Mouse (Mus musculus) embryonic facial prominence, embryonic 11.5 days (tissue): ENCODE measurements at regions not wholly inside any gene's neighbourhood (a gene's known extent, or its start where the extent isn't known, plus 50 kb on each side); places are given as distances from the start of the nearest gene placed in this dataset.
A peak's percentile ranks its signal among the peaks of the same experiment; 100 is the strongest.

ENCODE experiments used
- ATAC-seq: fragments of 200-750 bp; cut with Nextera tagmentation; replicated peaks from 2 replicates; pipeline ENCODE4 v1.8.0; 2017; ENCODE audit warnings: low read depth; ENCODE audit not compliant: insufficient number of reproducible peaks, low FRiP score, low TSS enrichment
- DNase-seq: peaks from one replicate; pipeline ENCODE4 v3.0.0-alpha.2; 2015; ENCODE audit warnings: low spot score
- H3K27ac ChIP-seq: fragments of 300-500 bp; sonication (generic); replicated peaks from 2 replicates; pipeline ENCODE4 v1.5.1; 2014; ENCODE audit warnings: mild to moderate bottlenecking, low read depth, low read length, control low read depth
- H3K27me3 ChIP-seq: fragments of 300-500 bp; sonication (generic); 2 replicates; pipeline ENCODE4 v1.6.1; 2014; ENCODE audit warnings: mild to moderate bottlenecking, low read length, moderate library complexity, mixed read lengths; ENCODE audit not compliant: control insufficient read depth, insufficient read depth
- H3K36me3 ChIP-seq: fragments of 300-500 bp; sonication (generic); replicated peaks from 2 replicates; pipeline ENCODE4 v1.6.1; 2014; ENCODE audit warnings: low read depth, mild to moderate bottlenecking, low read length, moderate library complexity, mixed read lengths; ENCODE audit not compliant: control insufficient read depth, insufficient read depth
- H3K4me1 ChIP-seq: fragments of 300-500 bp; sonication (generic); 2 replicates; pipeline ENCODE4 v1.6.1; 2014; ENCODE audit warnings: low read length, mixed read lengths; ENCODE audit not compliant: control insufficient read depth, insufficient read depth
- H3K4me2 ChIP-seq: fragments of 300-500 bp; sonication (generic); 2 replicates; pipeline ENCODE4 v1.6.1; 2014; ENCODE audit warnings: low read depth, mild to moderate bottlenecking, control low read depth, low read length, moderate library complexity
- H3K4me3 ChIP-seq: fragments of 300-500 bp; sonication (generic); 2 replicates; pipeline ENCODE4 v1.5.1; 2014; ENCODE audit warnings: low read depth, low read length, control low read depth
- H3K9ac ChIP-seq: fragments of 300-500 bp; sonication (generic); replicated peaks from 2 replicates; pipeline ENCODE4 v1.6.1; 2014; ENCODE audit warnings: mild to moderate bottlenecking, control low read depth, low read length
- H3K9me3 ChIP-seq: fragments of 300-500 bp; sonication (generic); replicated peaks from 2 replicates; pipeline ENCODE4 v1.6.1; 2016; ENCODE audit warnings: mild to moderate bottlenecking, low read length, inconsistent platforms, mixed read lengths; ENCODE audit not compliant: control insufficient read depth
- WGBS: fragments of 180-500 bp; shearing (Covaris S2); extraction: QIAGEN DNeasy Blood & Tissue Kit; methylation state at CpG from one replicate; pipeline ENCODE4 v1.1.7; 2014; 5-methylcytosine and 5-hydroxymethylcytosine counted together

DNA sequence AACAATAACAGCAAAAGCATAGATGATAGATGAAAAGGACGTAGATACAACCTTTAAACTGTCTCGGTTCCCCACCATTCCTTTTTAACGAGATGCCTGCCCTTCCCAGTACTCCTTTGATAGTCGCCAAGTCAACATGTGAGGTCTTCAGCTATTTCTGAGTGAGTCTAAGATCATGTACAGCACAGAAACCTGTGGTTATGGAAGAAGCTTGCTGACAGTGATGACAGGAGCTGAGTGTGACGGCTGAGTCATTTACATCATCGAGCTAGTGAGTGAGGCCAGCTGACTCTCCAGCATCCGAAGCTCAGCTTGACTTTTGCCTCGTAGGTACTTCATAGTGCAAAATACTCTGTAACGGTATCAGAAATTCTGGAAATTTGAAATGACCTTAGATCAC is 160.1 kb upstream of the Mast4 start:
- DNase-seq, result no peak
- no peaks in the 10 kb centered on the region for H3K27me3 ChIP-seq
- no peaks in the 10 kb centered on the region for H3K9me3 ChIP-seq
- no peaks in the 10 kb centered on the region for H3K36me3 ChIP-seq
- no peak overlapping the region for H3K4me2 ChIP-seq
- H3K9ac ChIP-seq, result no peak overlapping the region
- no peaks in the 10 kb centered on the region for H3K4me1 ChIP-seq
- no peak for ATAC-seq
- 82% methylated on average over 9 of the region's 9 CpGs for WGBS
- H3K27ac ChIP-seq, result no peak overlapping the region
- no peak overlapping the region for H3K4me3 ChIP-seq

DNA sequence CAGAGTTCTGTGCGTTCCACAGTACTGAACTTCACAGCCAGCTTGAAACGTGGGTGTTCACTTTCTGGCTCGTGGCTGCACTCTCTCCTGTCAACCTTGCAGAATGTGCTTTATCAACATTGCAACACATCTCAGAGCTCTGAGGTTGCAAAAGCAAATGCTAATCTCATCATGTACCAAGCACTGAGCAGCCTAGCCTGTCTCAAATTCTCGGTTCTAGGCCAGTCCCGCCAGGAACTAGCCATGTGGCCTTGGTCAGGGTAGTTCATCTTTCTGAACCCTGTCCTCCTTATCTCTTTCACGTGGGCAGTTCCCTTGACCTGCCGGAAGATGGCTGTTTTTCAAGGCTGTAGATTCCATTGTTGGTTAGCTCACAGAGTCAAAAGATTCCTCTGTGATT is 159.3 kb upstream of the Mast4 start:
- ATAC-seq (no peak), DNase-seq (no peak)
- 88% methylated on average over 7 of the region's 7 CpGs for WGBS
- Histone ChIP-seq H3K4me1 (no peaks in the 10 kb centered on the region), H3K4me3 (no peak overlapping the region), H3K9me3 (no peaks in the 10 kb centered on the region), H3K9ac (no peak overlapping the region), H3K27me3 (no peaks in the 10 kb centered on the region), H3K4me2 (no peak overlapping the region), H3K27ac (no peak overlapping the region), H3K36me3 (no peaks in the 10 kb centered on the region)

DNA sequence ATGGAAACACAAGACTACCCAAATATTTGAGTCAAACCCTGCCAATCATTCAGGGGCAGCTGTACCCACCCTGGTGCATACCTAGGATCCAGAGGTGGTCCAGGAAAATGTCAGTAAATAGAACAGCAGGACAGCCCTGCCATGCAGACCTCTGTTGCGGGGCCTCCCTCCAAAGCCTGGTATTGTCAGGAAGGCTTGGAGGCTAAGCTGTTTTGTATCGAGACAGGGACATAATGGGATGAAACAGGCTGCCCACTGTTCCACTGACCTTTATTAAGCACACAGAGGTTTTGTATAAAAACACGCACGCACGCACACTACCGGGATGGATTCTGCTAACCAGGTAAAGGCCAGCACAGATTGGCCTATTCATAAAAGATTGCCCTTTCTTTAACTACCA is 155.8 kb upstream of the Mast4 start:
- no peak overlapping the region for H3K4me3 ChIP-seq
- H3K27ac ChIP-seq, result no peak overlapping the region
- H3K4me1 ChIP-seq, result no peaks in the 10 kb centered on the region
- 69% methylated on average over 6 of the region's 6 CpGs for WGBS
- no peak overlapping the region for H3K4me2 ChIP-seq
- H3K9ac ChIP-seq, result no peak overlapping the region
- no peaks in the 10 kb centered on the region for H3K36me3 ChIP-seq
- H3K9me3 ChIP-seq, result no peaks in the 10 kb centered on the region
- no peak for ATAC-seq
- DNase-seq, result no peak
- H3K27me3 ChIP-seq, result no peaks in the 10 kb centered on the region

- no peaks in the 10 kb centered on the region for H3K27me3 ChIP-seq
- WGBS, result 55% methylated on average over 5 of the region's 5 CpGs
These were observed 149.8 kb upstream of the Mast4 start for GRCm38 (mm10) chr13:103484092-103484491.

GRCm38 (mm10) chr13:103483392-103483791 is 149.1 kb upstream of the Mast4 start:
- Histone ChIP-seq H3K27ac (no peak overlapping the region), H3K27me3 (no peaks in the 10 kb centered on the region), H3K9ac (no peak overlapping the region), H3K9me3 (no peaks in the 10 kb centered on the region), H3K4me3 (no peak overlapping the region), H3K36me3 (no peaks in the 10 kb centered on the region), H3K4me1 (no peaks in the 10 kb centered on the region), H3K4me2 (no peak overlapping the region)
- DNase-seq (no peak), ATAC-seq (no peak)
- WGBS, result 79% methylated on average over 7 of the region's 7 CpGs

More at GRCm38 (mm10) chr13:103484092-103484491, 149.8 kb upstream of the Mast4 start:
- H3K9me3 ChIP-seq, result no peaks in the 10 kb centered on the region
- DNase-seq (no peak), ATAC-seq (no peak)
- no peaks in the 10 kb centered on the region for H3K36me3 ChIP-seq
- no peak overlapping the region for H3K9ac ChIP-seq
- H3K4me3 ChIP-seq, result no peak overlapping the region
- H3K4me1 ChIP-seq, result no peaks in the 10 kb centered on the region
- no peak overlapping the region for H3K4me2 ChIP-seq
- H3K27ac ChIP-seq, result no peak overlapping the region

DNA sequence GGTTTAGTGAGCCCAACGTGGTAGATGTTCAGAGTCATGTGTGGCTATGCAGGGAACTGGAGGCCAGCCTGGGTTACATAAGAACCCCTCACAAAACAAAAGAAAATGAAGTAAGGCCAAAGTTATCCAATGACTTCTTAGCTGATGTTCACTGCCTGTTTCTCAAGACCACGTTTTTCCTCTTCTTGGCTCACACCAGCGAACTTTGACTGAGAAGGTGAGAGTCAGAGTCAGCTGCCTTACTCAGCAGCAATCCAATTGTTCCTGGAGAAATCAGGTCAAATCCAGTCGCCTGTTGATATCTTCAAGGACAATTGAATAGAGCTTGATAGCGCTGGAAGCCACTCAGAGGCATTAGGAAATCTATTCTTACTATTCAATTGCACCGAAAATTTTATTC is 142.0 kb upstream of the Mast4 start:
- no peaks in the 10 kb centered on the region for H3K9me3 ChIP-seq
- no peaks in the 10 kb centered on the region for H3K27me3 ChIP-seq
- no peak overlapping the region for H3K9ac ChIP-seq
- DNase-seq (no peak), ATAC-seq (no peak)
- H3K27ac ChIP-seq, result no peak overlapping the region
- H3K4me2 ChIP-seq, result no peak overlapping the region
- no peaks in the 10 kb centered on the region for H3K36me3 ChIP-seq
- H3K4me1 ChIP-seq, result no peaks in the 10 kb centered on the region
- 86% methylated on average over 6 of the region's 6 CpGs for WGBS
- no peak overlapping the region for H3K4me3 ChIP-seq

DNA sequence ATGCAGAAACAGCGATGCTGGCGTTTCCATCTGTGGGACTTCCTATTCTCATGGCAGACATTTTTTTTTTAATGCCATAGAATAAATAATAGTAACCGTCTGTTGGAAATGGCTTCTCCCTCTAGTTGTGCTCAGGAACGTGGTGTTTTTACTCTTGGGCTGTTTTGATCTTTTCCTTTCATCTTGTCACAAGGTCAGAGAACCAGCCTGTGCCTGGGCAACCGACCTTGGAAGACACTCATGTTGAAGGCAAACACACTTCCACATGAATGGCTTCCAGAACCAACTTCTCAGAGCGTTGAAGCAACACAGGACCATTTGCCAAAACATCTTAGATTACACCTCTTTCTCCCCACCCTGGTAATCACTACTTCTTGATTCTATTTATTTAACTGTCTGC is 137.9 kb upstream of the Mast4 start:
- Histone ChIP-seq H3K4me2 (no peak overlapping the region), H3K9me3 (no peaks in the 10 kb centered on the region), H3K27me3 (no peaks in the 10 kb centered on the region), H3K4me3 (no peak overlapping the region), H3K36me3 (no peaks in the 10 kb centered on the region), H3K4me1 (no peaks in the 10 kb centered on the region), H3K27ac (no peak overlapping the region), H3K9ac (no peak overlapping the region)
- 59% methylated on average over 6 of the region's 6 CpGs for WGBS
- ATAC-seq, result no peak
- DNase-seq, result no peak

DNA sequence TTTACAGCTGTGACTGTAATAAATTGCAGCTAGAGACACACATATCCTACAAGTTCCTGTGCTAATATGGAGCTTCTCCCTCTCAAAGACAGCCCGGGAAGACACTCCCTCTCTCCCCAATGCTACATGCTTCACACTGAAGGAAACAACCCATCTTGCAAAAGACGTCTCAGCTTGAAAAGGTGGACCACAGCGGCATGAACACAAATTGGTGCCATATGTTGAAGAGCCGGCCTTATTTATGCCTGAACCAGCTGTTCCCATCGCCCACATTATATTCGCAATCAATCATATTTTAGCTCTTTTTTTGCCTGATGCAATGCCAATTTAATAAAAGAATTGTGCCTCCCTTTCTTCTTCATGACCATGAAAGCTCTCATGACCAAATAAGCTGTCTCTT is 135.8 kb upstream of the Mast4 start:
- Histone ChIP-seq H3K9ac (no peak overlapping the region), H3K4me1 (no peaks in the 10 kb centered on the region), H3K4me3 (no peak overlapping the region), H3K27ac (no peak overlapping the region), H3K9me3 (no peaks in the 10 kb centered on the region), H3K4me2 (no peak overlapping the region), H3K27me3 (no peaks in the 10 kb centered on the region), H3K36me3 (no peaks in the 10 kb centered on the region)
- peak; percentile 62 for DNase-seq
- WGBS, result 46% methylated on average over 6 of the region's 6 CpGs
- no peak for ATAC-seq

DNA sequence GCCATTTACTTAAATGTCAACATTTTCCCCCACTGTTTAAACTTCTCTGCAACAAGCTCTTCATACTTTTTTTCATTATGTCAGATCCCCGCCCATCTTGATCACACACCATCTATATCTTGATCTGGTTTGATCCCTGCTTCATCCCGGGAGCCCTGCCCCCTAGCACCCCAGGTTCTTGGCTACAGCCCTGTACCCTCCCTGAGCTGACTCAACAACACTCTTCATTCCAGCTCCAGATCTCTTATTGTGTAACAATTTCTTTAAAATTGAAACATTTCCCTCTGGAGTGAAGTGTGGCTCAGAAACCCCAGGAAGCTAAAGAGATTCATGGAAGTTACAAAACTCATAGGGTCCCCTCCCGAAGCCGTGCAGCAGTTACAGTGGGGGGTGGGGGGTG is 126.2 kb upstream of the Mast4 start:
- no peak overlapping the region for H3K4me2 ChIP-seq
- H3K4me3 ChIP-seq, result no peak overlapping the region
- no peaks in the 10 kb centered on the region for H3K4me1 ChIP-seq
- 87% methylated on average over 4 of the region's 4 CpGs for WGBS
- DNase-seq (no peak), ATAC-seq (no peak)
- no peak overlapping the region for H3K27ac ChIP-seq
- no peaks in the 10 kb centered on the region for H3K9me3 ChIP-seq
- no peak overlapping the region for H3K9ac ChIP-seq
- H3K27me3 ChIP-seq, result no peaks in the 10 kb centered on the region
- no peaks in the 10 kb centered on the region for H3K36me3 ChIP-seq
